Mouse (Mus musculus) heart, embryonic 11.5 days (tissue): Measurements from ENCODE around the gene Nup93. TPM values are rescaled to one million over a fixed set of nuclear protein-coding genes. Genes with fewer than 3 reads are reported as not detected.

Source experiments
- ATAC-seq: fragments of 200-750 bp; cut with Nextera tagmentation; replicated peaks from 2 replicates; pipeline ENCODE4 v1.8.0; 2017; ENCODE audit warnings: moderate library complexity; ENCODE audit not compliant: insufficient number of reproducible peaks, low FRiP score, low TSS enrichment
- H3K27ac ChIP-seq: fragments of 300-500 bp; sonication (generic); 2 replicates; pipeline ENCODE4 v1.5.1; 2014; ENCODE audit warnings: mild to moderate bottlenecking, low read depth, low read length
- H3K27me3 ChIP-seq: fragments of 300-500 bp; sonication (generic); 2 replicates; pipeline ENCODE4 v1.6.1; 2014; ENCODE audit warnings: mild to moderate bottlenecking, low read length, mixed read lengths; ENCODE audit not compliant: control insufficient read depth, insufficient read depth
- H3K36me3 ChIP-seq: fragments of 300-500 bp; sonication (generic); 2 replicates; pipeline ENCODE4 v1.6.1; 2014; ENCODE audit warnings: mild to moderate bottlenecking, low read length, moderate library complexity, mixed read lengths; ENCODE audit not compliant: control insufficient read depth, insufficient read depth
- H3K4me1 ChIP-seq: fragments of 300-500 bp; sonication (generic); 2 replicates; pipeline ENCODE4 v1.6.1; 2014; ENCODE audit warnings: low read length; ENCODE audit not compliant: control insufficient read depth, insufficient read depth
- H3K4me2 ChIP-seq: fragments of 300-500 bp; sonication (generic); 2 replicates; pipeline ENCODE4 v1.6.1; 2014; ENCODE audit warnings: mild to moderate bottlenecking, moderate library complexity
- H3K4me3 ChIP-seq: fragments of 300-500 bp; sonication (generic); 2 replicates; pipeline ENCODE4 v1.5.1; 2014; ENCODE audit warnings: low read depth, low read length
- H3K9ac ChIP-seq: fragments of 300-500 bp; sonication (generic); 2 replicates; pipeline ENCODE4 v1.6.1; 2014; ENCODE audit warnings: mild to moderate bottlenecking, low read depth, low read length, moderate library complexity
- H3K9me3 ChIP-seq: fragments of 300-500 bp; sonication (generic); replicated peaks from 2 replicates; pipeline ENCODE4 v1.6.1; 2016; ENCODE audit warnings: low read length; ENCODE audit not compliant: control insufficient read depth
- WGBS: fragments of 180-500 bp; shearing (Covaris S2); extraction: QIAGEN DNeasy Blood & Tissue Kit; methylation state at CpG from one replicate; pipeline ENCODE4 v1.1.7; 2014; ENCODE audit not compliant: insufficient replicate concordance; 5-methylcytosine and 5-hydroxymethylcytosine counted together
- polyA plus RNA-seq: library from polyadenylated mRNA; unstranded; fragments of >200 nt; fragmentation: Nextera tagmentation; extraction: Ambion mirVana; gene quantifications from 2 replicates; pipeline ENCODE4 v1.2.1, GENCODE M21; 2014

Gene Nup93
- polyA plus RNA-seq, 1 experiment from 2014 or later, result 73.4 TPM

GRCm38 (mm10) chr8:94194591-94195223, 19.7 kb upstream of the Nup93 start:
- H3K4me3 ChIP-seq, result no peak overlapping the region
- H3K4me1 ChIP-seq, result peaks cover 2% of the 10 kb centered on the region
- H3K9me3 ChIP-seq, result no peaks in the 10 kb centered on the region
- no peak overlapping the region for H3K27ac ChIP-seq
- no peak overlapping the region for H3K9ac ChIP-seq
- H3K27me3 ChIP-seq, result no peaks in the 10 kb centered on the region
- no peak for ATAC-seq
- no peaks in the 10 kb centered on the region for H3K36me3 ChIP-seq
- no peak overlapping the region for H3K4me2 ChIP-seq
- 82% methylated on average over 7 of the region's 7 CpGs for WGBS

DNA sequence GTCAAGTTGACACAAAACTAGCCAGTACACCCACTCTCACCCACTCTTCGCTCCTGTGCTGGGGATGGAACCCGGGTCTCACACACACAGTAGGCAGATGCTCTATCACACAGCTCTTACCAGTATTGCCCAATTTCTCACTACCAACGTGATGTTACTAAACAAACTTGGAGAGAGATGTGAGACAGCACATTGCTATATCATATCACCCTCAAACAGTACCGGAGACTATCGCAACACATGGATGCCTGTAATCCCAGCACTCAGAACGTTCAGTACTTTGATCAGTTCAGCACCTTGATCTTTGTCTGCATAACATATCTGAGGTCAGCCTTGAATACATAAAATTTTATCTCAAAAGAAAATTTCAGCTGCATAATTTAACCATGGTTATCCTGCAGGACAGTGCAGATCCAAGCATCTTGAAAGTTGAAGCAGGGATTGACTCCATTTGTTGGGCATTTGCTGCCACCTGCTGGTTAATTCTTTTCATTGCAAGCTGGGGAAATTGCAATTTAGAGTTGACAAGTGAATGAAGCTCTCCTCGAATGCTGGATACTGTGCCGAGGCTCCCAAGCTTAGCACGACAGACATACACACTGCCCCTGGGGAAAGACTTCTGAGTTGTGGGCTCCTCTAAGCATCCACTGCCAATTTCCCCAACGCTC, 15.0 kb upstream of the Nup93 start:
- WGBS, result 42% methylated on average over 10 of the region's 10 CpGs
- Histone ChIP-seq H3K4me3 (no peak overlapping the region), H3K9me3 (no peaks in the 10 kb centered on the region), H3K27me3 (no peaks in the 10 kb centered on the region), H3K9ac (no peak overlapping the region), H3K27ac (no peak overlapping the region), H3K36me3 (no peaks in the 10 kb centered on the region), H3K4me2 (no peak overlapping the region), H3K4me1 (no peaks in the 10 kb centered on the region)
- no peak for ATAC-seq

- Histone ChIP-seq H3K4me2 (no peak overlapping the region), H3K4me3 (no peak overlapping the region), H3K4me1 (no peaks in the 10 kb centered on the region), H3K27ac (no peak overlapping the region), H3K9me3 (no peaks in the 10 kb centered on the region), H3K36me3 (no peaks in the 10 kb centered on the region), H3K9ac (no peak overlapping the region), H3K27me3 (no peaks in the 10 kb centered on the region)
- ATAC-seq, result no peak
- WGBS, result 64% methylated on average over 3 of the region's 3 CpGs
Observed at GRCm38 (mm10) chr8:94204043-94204442, 10.3 kb upstream of the Nup93 start.

DNA sequence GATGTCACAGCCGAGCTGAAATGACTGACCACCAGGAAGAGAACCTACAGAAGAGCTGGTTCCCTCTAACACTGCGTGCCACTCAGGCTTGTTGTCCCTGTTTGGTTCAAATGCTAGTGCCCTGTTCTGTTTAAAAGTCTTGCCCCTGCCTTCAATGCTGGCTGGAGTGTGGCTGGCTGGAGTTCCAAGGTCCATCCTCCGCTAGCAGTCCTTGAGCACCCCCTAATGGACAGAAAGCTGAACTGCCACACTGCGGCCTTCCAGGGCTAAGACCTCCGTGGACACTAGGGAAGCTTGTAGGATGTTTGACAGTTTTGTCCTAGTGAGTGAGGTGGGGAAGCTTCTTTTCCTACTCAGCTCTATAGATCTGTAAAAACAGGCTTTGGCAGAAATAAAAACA, 8.6 kb upstream of the Nup93 start:
- Histone ChIP-seq H3K9me3 (no peaks in the 10 kb centered on the region), H3K4me3 (no peak overlapping the region), H3K9ac (0 out of 2 replicates have a peak overlapping the region, but pooled peaks have one; percentile 16), H3K4me1 (no peaks in the 10 kb centered on the region), H3K4me2 (no peak overlapping the region), H3K27ac (no peak overlapping the region), H3K36me3 (no peaks in the 10 kb centered on the region), H3K27me3 (peaks cover 2% of the 10 kb centered on the region; the same call in 1 of the 2 replicates)
- ATAC-seq, result peak; percentile 42; the same call in 1 of the 2 replicates
- WGBS, result 13% methylated on average over 5 of the region's 5 CpGs

- no peak overlapping the region for H3K4me3 ChIP-seq
- no peak overlapping the region for H3K4me2 ChIP-seq
- H3K36me3 ChIP-seq, result no peaks in the 10 kb centered on the region
- no peaks in the 10 kb centered on the region for H3K4me1 ChIP-seq
- H3K27ac ChIP-seq, result no peak overlapping the region
- no peak overlapping the region for H3K9ac ChIP-seq
- 76% methylated on average over 8 of the region's 8 CpGs for WGBS
- H3K27me3 ChIP-seq, result peaks cover 2% of the 10 kb centered on the region; the same call in 1 of the 2 replicates
- ATAC-seq, result no peak
- H3K9me3 ChIP-seq, result no peaks in the 10 kb centered on the region
Observed at GRCm38 (mm10) chr8:94206256-94206655, 8.1 kb upstream of the Nup93 start.

DNA sequence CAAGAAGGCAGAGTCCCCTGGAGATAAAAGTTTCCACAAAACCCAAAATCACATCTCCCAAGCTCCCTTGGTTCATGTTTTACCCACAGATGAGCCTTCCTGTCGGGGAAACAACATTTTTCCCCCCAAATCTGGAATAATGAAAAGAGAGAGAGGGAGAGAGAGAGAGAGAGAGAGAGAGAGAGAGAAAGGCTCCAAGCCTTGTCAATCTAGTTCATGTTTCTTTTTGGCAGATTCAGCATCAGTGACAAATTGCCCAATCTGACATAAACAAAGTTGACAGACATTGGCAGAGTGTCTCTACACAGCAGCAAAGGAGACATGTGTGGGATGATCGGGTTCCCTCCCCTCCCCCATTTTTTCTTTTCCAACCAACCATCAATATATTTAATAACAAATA, 6.9 kb upstream of the Nup93 start:
- 60% methylated on average over 2 of the region's 2 CpGs for WGBS

GRCm38 (mm10) chr8:94209639-94210038, 4.7 kb upstream of the Nup93 start:
- H3K4me3 ChIP-seq, result no peak overlapping the region
- no peak overlapping the region for H3K9ac ChIP-seq
- no peaks in the 10 kb centered on the region for H3K9me3 ChIP-seq
- H3K4me2 ChIP-seq, result no peak overlapping the region
- 72% methylated on average over 6 of the region's 6 CpGs for WGBS
- no peaks in the 10 kb centered on the region for H3K36me3 ChIP-seq
- peaks cover 2% of the 10 kb centered on the region; the same call in 1 of the 2 replicates for H3K27me3 ChIP-seq
- H3K27ac ChIP-seq, result no peak overlapping the region
- H3K4me1 ChIP-seq, result peaks cover 5% of the 10 kb centered on the region; the same call in 1 of the 2 replicates
- no peak for ATAC-seq

More for the DNA sequence above, 6.9 kb upstream of the Nup93 start:
- Histone ChIP-seq H3K9ac (no peak overlapping the region), H3K27me3 (peaks cover 2% of the 10 kb centered on the region; the same call in 1 of the 2 replicates), H3K27ac (no peak overlapping the region), H3K9me3 (no peaks in the 10 kb centered on the region), H3K4me3 (no peak overlapping the region), H3K4me2 (no peak overlapping the region), H3K4me1 (no peaks in the 10 kb centered on the region), H3K36me3 (no peaks in the 10 kb centered on the region)
- ATAC-seq, result no peak

- H3K9ac ChIP-seq, result no peak overlapping the region
- peaks cover 2% of the 10 kb centered on the region; the same call in 1 of the 2 replicates for H3K27me3 ChIP-seq
- no peak for ATAC-seq
- H3K9me3 ChIP-seq, result no peaks in the 10 kb centered on the region
- peaks cover 6% of the 10 kb centered on the region for H3K4me1 ChIP-seq
- no peak overlapping the region for H3K4me2 ChIP-seq
- H3K36me3 ChIP-seq, result no peaks in the 10 kb centered on the region
- H3K4me3 ChIP-seq, result no peak overlapping the region
- WGBS, result 69% methylated on average over 3 of the region's 3 CpGs
- H3K27ac ChIP-seq, result no peak overlapping the region
Observed at GRCm38 (mm10) chr8:94210225-94210624, 4.1 kb upstream of the Nup93 start.
